Mouse (Mus musculus) spleen, postnatal 36 days (tissue): ENCODE measurements around the gene Olfr73.
"Not testable (repeated sequence)": the region's sequence is repeated elsewhere in the genome, so short reads cannot be mapped to it uniquely, and the experiment has no call there.

Experiments
- DNase-seq, 2 experiments: peaks; one replicate each; pipeline ENCODE4 v3.0.0; 2022; ENCODE audit warnings: low spot score in 2 of 2, mixed read lengths in 1 of 2

Olfr73 gene

DNA sequence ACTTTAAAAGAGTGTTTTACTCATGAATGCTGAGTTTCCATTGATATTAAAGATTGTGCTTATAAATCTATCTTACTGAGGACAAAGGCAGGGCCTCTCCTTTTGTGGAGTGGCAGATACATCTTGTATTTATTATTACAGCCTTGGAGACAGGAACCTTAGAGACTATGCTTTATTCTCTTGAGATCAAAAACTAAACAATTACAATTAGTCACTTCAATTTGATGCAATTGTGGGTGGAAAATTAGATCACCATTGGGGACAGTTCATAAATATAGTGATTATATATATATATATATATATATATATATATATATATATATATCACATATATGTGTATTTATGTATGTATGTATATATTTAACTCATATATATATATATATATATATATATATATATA is at the start of gene Olfr73:
TSS of gene Olfr73 (minus strand) at position 101 of the 400 bp plus-strand sequence.
- no peak for DNase-seq

DNA sequence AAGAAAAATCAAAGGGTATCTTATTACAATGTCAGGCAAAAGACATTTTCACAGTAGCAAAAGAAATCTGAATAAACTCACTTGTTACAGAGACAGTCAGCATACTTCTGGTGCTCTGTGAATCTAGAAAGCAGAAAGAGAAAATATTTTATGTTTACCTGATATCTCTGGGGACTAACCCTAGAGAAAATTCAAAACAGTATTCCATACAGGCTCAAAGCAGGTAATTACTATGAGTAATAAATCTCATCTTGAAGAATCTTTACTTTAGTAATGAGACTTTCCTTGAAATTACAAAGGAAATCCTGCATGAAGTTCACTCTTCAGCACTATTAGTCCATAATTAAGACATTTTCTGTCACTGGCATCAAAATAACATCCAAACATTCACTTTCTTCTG is 34.2 kb upstream of the Olfr73 start, which contains the start of gene Olfr1163:
TSS of gene Olfr1163 (minus strand) at position 101 of the 400 bp plus-strand sequence.
- DNase-seq = no peak

DNA sequence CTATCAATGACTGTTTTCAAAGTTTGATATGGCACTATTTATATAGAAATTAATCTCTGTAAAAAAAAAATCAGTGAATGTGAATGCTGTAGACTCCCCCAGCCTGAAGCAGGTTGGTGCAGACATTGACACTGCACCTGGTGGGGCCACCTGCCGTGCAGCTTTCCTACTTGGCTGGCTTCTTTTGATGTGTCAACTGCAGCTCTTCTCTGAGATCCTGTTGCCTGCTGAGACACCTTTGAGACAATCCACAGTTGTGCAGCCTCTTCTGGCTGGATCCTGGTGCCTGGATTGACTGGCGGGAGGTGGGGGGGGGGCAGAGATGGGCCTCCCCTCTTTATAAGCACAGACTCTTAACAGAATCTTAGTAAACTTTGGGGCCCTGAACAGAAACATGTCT is 26.1 kb upstream of the Olfr73 start:
- DNase-seq = no peak

DNA sequence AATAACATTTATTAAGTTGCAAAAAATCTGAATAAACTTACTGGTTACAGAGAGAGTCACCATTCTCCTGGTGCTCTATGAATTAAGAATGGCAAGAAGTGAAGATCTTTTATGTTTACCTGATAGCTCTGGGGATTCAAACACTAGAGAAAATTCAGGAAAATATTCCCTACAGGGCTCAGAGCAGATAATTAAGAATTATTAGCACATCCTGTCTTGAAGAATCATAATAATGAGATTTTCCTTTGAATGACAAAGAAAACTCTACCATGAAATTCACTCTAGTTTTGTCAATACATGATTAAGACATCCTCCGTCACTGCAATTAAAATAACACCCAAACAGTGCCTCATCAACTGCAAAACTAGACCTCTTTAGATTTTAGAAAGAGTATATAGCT is 13.5 kb upstream of the Olfr73 start, which contains the start of gene Olfr1162:
TSS of gene Olfr1162 (minus strand) at position 101 of the 400 bp plus-strand sequence.
- DNase-seq = no peak

DNA sequence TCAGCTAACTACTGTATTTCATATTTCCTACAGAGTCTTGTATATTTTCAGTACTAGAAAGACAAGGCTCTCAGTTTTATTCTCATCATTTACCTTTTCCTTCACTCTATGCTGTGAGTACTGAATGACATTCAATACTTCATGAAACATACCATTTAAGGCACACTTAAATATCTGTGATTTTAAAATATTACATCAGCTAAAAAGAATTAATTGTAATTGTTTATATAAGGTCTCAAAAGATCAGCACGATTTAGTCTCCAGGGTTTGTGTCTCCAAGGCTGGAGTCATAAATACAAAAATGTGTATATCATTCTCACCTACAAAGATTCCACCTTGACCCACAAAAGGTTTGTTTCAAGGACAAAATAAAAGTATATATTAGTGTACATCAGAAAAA is 15.0 kb downstream of the Olfr73 start, which contains the start of gene Olfr1161:
TSS of gene Olfr1161 (plus strand) at position 301 of the 400 bp plus-strand sequence.
- DNase-seq = not testable (repeated sequence)

DNA sequence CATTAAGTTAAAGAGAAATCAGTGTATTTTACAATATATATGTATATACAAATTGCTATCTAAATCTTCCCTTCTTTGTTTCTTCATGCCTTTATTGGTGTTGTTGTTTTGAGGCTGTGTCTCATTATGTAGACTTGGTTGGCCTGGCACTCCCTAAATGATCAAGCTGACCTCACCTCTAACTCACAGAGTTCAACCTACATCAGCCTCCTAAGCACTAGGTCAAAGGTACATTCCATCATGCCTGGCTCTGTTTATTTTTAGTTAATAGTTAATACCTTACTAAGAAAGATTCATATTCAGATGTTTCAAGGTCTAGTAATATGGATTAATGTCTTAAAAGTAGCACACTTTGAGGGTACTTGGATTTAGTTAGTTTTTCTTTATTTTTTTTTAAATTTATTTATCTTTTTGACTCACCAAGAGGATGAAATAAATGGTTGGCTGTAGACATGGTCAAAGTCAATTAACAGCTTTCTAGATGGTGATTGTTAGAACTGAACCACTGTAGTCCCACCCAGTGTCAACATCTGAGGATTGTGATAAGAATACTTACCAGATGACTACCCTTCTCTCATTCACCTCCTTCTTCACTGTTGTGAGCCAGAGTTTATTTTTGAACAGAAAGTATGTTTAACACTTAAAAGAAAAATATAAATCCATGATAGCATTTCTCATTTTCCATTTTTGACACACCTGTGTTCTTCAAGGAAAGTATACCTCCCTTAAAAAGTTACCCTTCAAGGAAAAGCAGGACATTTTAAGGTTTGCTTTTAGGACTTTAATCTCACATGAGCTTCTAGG is 29.8 kb downstream of the Olfr73 start, which contains the start of gene Olfr1160:
TSS of gene Olfr1160 (minus strand) at position 754 of the 804 bp plus-strand sequence.
- no peak for DNase-seq

DNA sequence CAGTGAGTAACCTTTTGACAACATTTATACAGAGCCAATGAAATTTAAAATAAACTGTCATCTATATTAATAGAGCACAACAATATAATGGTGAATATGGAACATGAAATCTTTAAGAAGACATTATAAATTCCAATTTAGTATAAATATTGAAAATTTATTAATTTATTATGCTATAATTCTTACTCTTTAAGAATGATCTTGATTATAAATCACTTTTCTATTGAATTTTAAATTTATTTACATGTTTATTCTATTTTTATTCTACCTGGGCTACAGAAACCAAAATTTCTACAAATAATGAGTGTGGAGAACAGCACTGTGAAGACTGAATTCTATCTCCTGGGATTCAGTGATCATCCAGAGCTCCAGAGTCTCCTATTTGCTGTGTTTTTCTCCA is 47.7 kb downstream of the Olfr73 start, which contains the start of gene Olfr1158:
TSS of gene Olfr1158 (plus strand) at position 301 of the 400 bp plus-strand sequence.
- no peak for DNase-seq
